Mouse (Mus musculus) inflammation-experienced regulatory T-cells, adult 16 weeks (primary cell): ENCODE data around the gene Rpl19. TPM values are rescaled to one million over a fixed set of nuclear protein-coding genes. Genes with fewer than 3 reads are reported as not detected.

ENCODE experiments used
- polyA plus RNA-seq: library from polyadenylated mRNA; unstranded; fragments of 100-300 nt; shearing (Covaris generic); gene quantifications from one replicate; pipeline ENCODE4 v1.2.1, GENCODE M21; 2017

The Rpl19 gene
- polyA plus RNA-seq = 1,363 TPM

GRCm38 (mm10) chr11:98026570-98027296 is at the start of gene Rpl19:
Gene Rpl19 (plus strand): TSS chr11:98026710.

DNA sequence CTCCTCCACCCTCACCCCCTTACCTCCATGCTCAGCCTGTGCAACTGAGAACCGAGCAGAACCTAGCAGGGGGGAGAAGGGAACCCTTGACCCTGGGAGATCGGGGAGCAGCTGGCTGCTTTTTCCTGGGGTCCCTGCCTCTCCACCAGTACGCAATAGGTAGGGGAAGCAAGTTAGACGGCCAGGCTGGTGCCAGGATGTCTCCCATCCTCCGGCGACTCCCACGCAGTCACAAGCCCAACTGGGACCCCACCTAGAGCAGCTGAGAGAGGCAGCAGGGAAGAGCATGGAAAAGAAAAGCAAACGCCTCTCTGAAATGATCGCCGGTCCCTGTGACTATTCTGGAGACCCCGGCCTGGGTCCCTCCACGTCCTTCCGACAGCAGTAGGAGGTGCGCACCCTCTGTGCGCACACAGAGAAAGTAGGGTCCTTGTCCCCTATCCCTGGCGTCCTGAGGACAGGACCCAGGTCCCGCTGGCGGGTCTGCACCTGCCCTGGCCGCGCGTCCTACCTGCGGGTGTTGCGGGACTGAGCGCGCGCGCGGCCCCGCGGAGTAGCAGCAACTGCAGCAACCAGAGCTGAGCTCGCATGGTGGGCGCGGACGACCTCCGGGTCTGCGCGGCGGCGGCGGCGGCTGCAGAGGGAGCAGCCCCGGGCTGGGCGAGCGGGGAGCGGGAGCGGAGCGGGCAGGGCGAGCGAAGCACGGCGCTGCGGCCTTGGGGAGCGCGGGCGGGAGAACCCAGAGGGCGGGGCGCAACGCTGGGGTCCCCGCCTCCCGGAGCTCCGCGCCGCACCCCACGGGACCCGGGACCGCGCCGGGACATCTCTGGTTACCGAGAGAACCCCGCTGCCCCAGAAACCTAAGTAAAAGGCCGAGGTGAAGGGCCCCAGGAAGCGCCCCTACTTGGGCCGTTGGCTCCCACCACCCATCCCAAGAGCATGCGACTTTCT is 40.5 kb upstream of the Rpl19 start, which contains the start of gene Plxdc1:
Gene Plxdc1, minus strand, starts transcription at position 718 of the 951 bp plus-strand sequence.

GRCm38 (mm10) chr11:97995564-97996288 is 30.8 kb upstream of the Rpl19 start, which contains the start of gene Arl5c:
Gene Arl5c (minus strand): TSS chr11:97996181.

GRCm38 (mm10) chr11:98022555-98023371 is 3.7 kb upstream of the Rpl19 start, which contains the start of gene Cacnb1:
Gene Cacnb1 (minus strand): TSS chr11:98023034.

GRCm38 (mm10) chr11:98052989-98053834 is 26.7 kb downstream of the Rpl19 start, which contains the start of gene Stac2:
Gene Stac2 (minus strand): TSS chr11:98053462.

Other genes with a start within 250 kb of the Rpl19 start
- gene Rpl23, start 244.3 kb upstream of the Rpl19 start, polyA plus RNA-seq = 450 TPM
- gene Lasp1, start 227.7 kb upstream of the Rpl19 start, polyA plus RNA-seq = 261 TPM
- 1.1 TPM for gene B230217C12Rik, start 185.9 kb upstream of the Rpl19 start, polyA plus RNA-seq
- gene Fbxo47, start 142.6 kb upstream of the Rpl19 start, polyA plus RNA-seq = 1.4 TPM
- 1.9 TPM for gene Plxdc1, start 40.3 kb upstream of the Rpl19 start, polyA plus RNA-seq
- gene Arl5c, start 30.5 kb upstream of the Rpl19 start, polyA plus RNA-seq = 119 TPM
- gene Cacnb1, start 3.7 kb upstream of the Rpl19 start, polyA plus RNA-seq = 11.2 TPM
- gene Stac2, start 26.8 kb downstream of the Rpl19 start, polyA plus RNA-seq = not detected
- 8.2 TPM for gene Fbxl20, start 123.7 kb downstream of the Rpl19 start, polyA plus RNA-seq
- gene Med1, start 166.6 kb downstream of the Rpl19 start, polyA plus RNA-seq = 61.3 TPM
- gene Cdk12, start 176.3 kb downstream of the Rpl19 start, polyA plus RNA-seq = 19.6 TPM